Mouse (Mus musculus) embryonic facial prominence, embryonic 13.5 days (tissue): ENCODE results near the gene Hspa2. TPM values are rescaled to one million over a fixed set of nuclear protein-coding genes. Genes with fewer than 3 reads are reported as not detected.
A peak's percentile ranks its signal among the peaks of the same experiment; 100 is the strongest.

Experiments used
- ATAC-seq: fragments of 200-750 bp; cut with Nextera tagmentation; 2 replicates; pipeline ENCODE4 v1.8.0; 2017; ENCODE audit warnings: low read depth; ENCODE audit not compliant: insufficient number of reproducible peaks, insufficient read depth, low FRiP score, low TSS enrichment
- H3K27ac ChIP-seq: fragments of 300-500 bp; sonication (generic); 2 replicates; pipeline ENCODE4 v1.5.1; 2015; ENCODE audit warnings: moderate library complexity, mild to moderate bottlenecking, inconsistent platforms
- H3K27me3 ChIP-seq: fragments of 300-500 bp; sonication (generic); 2 replicates; pipeline ENCODE4 v1.6.1; 2015; ENCODE audit warnings: mild to moderate bottlenecking, inconsistent platforms
- H3K36me3 ChIP-seq: fragments of 300-500 bp; sonication (generic); 2 replicates; pipeline ENCODE4 v1.6.1; 2015; ENCODE audit warnings: mild to moderate bottlenecking, inconsistent platforms
- H3K4me1 ChIP-seq: fragments of 300-500 bp; sonication (generic); 2 replicates; pipeline ENCODE4 v1.6.1; 2015; ENCODE audit warnings: inconsistent platforms
- H3K4me2 ChIP-seq: fragments of 300-500 bp; sonication (generic); 2 replicates; pipeline ENCODE4 v1.6.1; 2015; ENCODE audit warnings: moderate library complexity, mild to moderate bottlenecking, inconsistent platforms
- H3K4me3 ChIP-seq: fragments of 300-500 bp; sonication (generic); 2 replicates; pipeline ENCODE4 v1.5.1; 2015; ENCODE audit warnings: mild to moderate bottlenecking, inconsistent platforms
- H3K9ac ChIP-seq: fragments of 300-500 bp; sonication (generic); 2 replicates; pipeline ENCODE4 v1.6.1; 2015; ENCODE audit warnings: mild to moderate bottlenecking, inconsistent platforms
- H3K9me3 ChIP-seq: fragments of 300-500 bp; sonication (generic); 2 replicates; pipeline ENCODE4 v1.6.1; 2016; ENCODE audit warnings: inconsistent platforms
- WGBS: fragments of 180-500 bp; shearing (Covaris S2); methylation state at CpG from one replicate; pipeline ENCODE4 v1.1.7; 2015; ENCODE audit warnings: mixed read lengths; 5-methylcytosine and 5-hydroxymethylcytosine counted together
- polyA plus RNA-seq: library from polyadenylated mRNA; unstranded; fragments of >200 nt; fragmentation: Nextera tagmentation; extraction: Ambion mirVana; gene quantifications from 2 replicates; pipeline ENCODE4 v1.2.1, GENCODE M21; 2015

The Hspa2 gene
- polyA plus RNA-seq, 1 experiment from 2014 or later = 5.8 TPM

DNA sequence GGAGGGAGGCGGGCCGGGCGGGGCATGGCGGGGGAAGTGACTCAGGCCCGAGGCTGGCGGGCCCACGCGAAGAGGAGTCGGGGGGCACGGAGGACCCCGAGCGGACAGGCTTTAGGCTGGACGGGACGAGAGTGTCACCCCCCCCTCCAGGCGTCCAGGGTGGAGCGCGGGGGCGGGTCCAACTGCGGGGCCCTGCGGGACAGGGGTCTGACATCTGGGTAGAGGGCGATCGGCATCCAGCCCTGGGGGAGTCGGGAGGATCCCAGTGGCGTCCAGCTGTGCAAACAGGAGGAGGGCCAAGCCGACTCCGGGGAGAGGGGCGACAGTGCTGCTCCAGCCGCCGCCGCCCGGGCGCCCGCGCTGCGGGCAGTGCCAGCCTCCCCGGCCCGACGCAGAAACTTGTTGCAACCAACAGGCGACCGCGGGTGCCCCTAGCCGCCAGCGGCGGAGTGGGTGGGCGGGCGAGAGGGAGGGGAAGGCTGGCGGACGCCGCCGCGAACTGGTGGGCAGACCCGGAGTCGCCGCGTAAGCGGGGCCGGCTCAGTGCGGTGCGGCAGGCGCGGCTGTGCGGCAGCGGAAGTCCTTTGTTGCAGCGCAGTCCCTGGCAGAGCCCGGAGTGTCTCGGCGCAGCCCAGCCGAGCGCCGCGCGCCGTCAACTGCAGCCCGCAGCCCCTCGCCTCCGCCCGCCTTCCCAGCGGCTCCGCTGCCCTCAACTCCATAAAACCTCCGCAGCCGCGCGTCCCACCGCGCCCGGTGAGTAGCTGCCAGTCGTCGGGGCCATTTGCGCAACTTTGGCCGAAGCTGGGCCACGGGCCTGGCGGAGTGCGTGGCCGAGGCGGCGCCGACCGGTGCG lies 33.8 kb upstream of the Hspa2 start, which contains the start of gene Zbtb1:
Gene Zbtb1, plus strand, starts transcription at position 289 of the 853 bp plus-strand sequence.
- Histone ChIP-seq H3K9me3 (no peaks in the 10 kb centered on the region), H3K4me1 (peaks cover 49% of the 10 kb centered on the region), H3K27ac (peak within 1 kb of the TSS; percentile 100), H3K4me2 (peak within 1 kb of the TSS; percentile 82), H3K4me3 (peak within 1 kb of the TSS; percentile 89), H3K36me3 (no peaks in the 10 kb centered on the region), H3K27me3 (no peaks in the 10 kb centered on the region), H3K9ac (peak within 1 kb of the TSS; percentile 99)
- WGBS = 1% methylated on average over 87 of the region's 99 CpGs
- ATAC-seq = peak; percentile 66

DNA sequence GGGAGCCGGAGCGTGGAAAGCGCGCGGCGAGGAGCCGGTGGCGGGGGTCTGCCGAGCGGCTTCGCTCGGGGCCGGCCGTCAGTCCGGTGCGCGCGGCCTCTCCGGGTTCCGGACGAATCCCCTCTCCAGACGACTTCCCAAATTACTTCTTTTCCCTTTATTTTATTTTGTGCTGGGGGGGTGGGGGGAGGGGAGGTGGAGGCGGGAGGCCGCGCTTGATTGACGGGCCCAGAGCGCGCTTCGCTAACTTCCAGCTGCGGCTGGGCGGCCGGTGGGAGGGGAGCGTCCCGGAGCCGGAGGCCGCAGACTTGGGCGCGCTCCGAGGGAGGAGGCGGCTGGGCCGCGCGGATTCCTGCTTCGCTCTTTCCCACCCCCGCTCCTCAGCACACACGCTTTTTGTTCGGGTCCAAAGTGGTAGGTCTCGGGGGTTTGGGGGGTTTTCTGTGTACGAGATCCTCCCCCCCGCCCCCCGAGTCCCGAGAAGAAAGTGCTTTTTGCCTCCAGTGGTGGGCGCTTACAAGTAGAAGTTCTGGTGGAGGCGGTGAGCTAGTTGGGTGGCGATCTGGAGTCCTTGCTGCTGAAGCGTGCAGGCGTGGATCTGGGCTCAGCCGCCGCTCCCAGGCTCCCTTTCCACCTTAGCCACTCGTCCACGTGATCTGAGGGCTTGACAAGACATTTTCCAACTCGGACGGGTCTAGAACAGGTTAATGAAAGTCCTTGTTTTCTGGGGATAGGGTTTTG lies 33.0 kb upstream of the Hspa2 start:
- under 1% methylated on average over 57 of the region's 63 CpGs for WGBS
- ATAC-seq = peak; percentile 72
- Histone ChIP-seq H3K9ac (peak overlapping the region; percentile 99), H3K36me3 (no peaks in the 10 kb centered on the region), H3K4me2 (peak overlapping the region; percentile 82), H3K4me1 (peaks cover 50% of the 10 kb centered on the region), H3K27me3 (no peaks in the 10 kb centered on the region), H3K4me3 (peak overlapping the region; percentile 89), H3K9me3 (no peaks in the 10 kb centered on the region), H3K27ac (peak overlapping the region; percentile 100)

DNA sequence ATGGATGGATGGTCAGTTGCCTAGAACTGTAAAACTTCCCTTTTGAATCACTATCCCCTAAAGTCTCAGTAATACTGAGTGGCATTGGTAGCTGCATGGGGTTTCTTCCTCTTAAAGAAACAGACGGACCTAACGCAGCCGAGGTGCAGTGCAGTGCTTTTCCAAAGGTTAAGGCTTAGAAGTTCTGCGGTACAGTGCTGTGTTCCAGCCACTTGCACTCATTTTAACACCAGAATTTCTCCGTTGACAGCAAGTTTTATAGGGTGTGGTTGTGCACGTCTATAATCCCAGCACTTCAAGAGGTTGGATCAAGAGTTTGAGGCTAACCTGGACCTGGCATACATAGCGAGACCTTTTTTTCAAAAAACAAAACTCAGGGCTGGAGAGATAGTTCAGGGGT lies 31.9 kb upstream of the Hspa2 start:
- peak overlapping the region; percentile 99 for H3K9ac ChIP-seq
- no peaks in the 10 kb centered on the region for H3K27me3 ChIP-seq
- peaks cover 44% of the 10 kb centered on the region for H3K4me1 ChIP-seq
- peak overlapping the region; percentile 89 for H3K4me3 ChIP-seq
- no peaks in the 10 kb centered on the region for H3K9me3 ChIP-seq
- H3K27ac ChIP-seq = no peak overlapping the region
- ATAC-seq = no peak
- peak overlapping the region; percentile 82 for H3K4me2 ChIP-seq
- H3K36me3 ChIP-seq = no peaks in the 10 kb centered on the region
- WGBS = 36% methylated on average over 7 of the region's 7 CpGs

DNA sequence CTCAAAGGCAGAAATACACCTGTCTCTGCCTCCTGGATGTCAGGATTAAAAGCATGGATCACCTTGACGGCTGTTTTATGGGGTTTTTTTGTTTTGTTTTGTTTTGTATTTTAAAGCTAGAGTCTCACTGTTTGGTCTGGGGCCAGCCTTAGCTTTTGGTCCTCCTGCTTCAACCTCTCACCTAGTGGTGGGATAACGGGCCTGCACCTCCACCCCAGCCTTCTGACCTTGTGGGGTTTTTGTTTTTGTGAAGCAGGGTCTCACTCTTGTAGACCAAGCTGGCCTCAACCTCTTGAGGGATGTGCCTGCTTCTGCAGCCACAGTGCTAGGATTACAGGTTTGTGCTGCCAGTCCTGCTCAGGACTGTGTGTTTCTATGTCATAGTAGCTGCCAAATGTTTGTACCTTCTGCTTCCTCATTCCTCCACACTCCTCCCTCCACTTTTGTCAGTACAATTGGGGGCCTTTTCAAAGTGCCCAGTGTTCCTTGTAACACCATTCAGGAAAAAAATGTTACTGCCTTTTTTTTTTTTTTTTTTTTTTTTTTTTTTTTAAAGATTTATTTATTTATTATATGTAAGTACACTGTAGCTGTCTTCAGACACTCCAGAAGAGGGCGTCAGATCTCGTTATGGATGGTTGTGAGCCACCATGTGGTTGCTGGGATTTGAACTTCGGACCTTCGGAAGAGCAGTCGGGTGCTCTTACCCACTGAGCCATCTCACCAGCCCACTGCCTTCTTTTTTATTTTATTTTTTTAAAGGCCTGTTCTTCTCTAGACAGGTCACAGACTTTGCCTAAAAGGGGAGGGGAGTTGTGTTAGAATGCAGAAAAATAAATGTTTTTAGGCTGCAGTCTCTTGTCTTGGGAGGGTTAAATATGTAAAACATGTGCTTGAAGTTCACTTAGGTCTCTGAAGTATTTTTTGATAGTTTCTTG lies 30.8 kb upstream of the Hspa2 start:
- Histone ChIP-seq H3K36me3 (no peaks in the 10 kb centered on the region), H3K4me1 (peaks cover 35% of the 10 kb centered on the region), H3K9ac (no peak overlapping the region), H3K4me3 (no peak overlapping the region), H3K4me2 (peak overlapping the region; percentile 82), H3K27ac (no peak overlapping the region), H3K9me3 (no peaks in the 10 kb centered on the region), H3K27me3 (no peaks in the 10 kb centered on the region)
- no peak for ATAC-seq
- WGBS = 81% methylated on average over 5 of the region's 7 CpGs

DNA sequence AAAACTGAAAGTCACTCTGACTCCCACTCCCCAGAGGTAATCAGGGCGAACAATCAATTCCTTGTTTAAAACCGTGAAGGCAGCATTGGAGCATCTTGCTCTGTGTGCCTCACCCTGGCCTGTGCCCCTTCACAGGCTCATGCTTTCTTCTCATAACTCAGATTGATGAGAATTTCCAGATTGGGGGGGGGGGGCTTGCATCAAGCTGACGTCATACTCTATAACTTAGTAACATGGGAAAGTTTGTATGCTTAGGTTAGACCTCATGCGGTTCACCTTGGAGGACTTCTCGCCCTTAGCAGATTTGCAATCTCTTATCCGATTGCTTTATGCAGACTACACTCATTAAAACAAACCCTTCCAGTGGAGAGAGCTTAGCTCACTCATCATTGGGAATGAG lies 30.0 kb upstream of the Hspa2 start:
- no peak overlapping the region for H3K27ac ChIP-seq
- no peak overlapping the region for H3K9ac ChIP-seq
- H3K36me3 ChIP-seq = no peaks in the 10 kb centered on the region
- H3K4me3 ChIP-seq = no peak overlapping the region
- peaks cover 28% of the 10 kb centered on the region for H3K4me1 ChIP-seq
- no peak overlapping the region for H3K4me2 ChIP-seq
- WGBS = 64% methylated on average over 6 of the region's 6 CpGs
- H3K9me3 ChIP-seq = no peaks in the 10 kb centered on the region
- no peak for ATAC-seq
- H3K27me3 ChIP-seq = no peaks in the 10 kb centered on the region

DNA sequence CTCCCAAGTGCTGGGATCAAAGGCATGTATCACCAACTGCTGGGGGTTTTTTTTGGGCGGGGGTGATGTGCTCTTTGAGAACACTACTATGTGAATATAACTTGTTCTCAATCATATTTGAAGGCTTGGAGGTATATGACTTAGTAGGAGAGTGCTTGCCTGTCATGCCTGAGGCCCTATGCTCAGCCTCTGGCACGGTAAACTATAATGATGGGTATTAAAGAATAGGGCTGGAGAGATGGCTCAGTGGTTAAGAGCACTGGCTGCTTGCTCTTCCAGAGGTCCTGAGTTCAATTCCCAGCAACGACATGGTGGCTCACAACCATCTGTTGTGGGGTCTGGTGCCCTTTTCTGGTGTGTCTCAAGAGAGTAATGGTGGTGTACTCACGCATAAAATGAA lies 29.1 kb upstream of the Hspa2 start:
- no peak overlapping the region for H3K27ac ChIP-seq
- no peak overlapping the region for H3K9ac ChIP-seq
- peaks cover 28% of the 10 kb centered on the region for H3K4me1 ChIP-seq
- H3K4me3 ChIP-seq = no peak overlapping the region
- H3K36me3 ChIP-seq = no peaks in the 10 kb centered on the region
- 72% methylated on average over 4 of the region's 4 CpGs for WGBS
- H3K27me3 ChIP-seq = no peaks in the 10 kb centered on the region
- H3K4me2 ChIP-seq = no peak overlapping the region
- no peaks in the 10 kb centered on the region for H3K9me3 ChIP-seq
- ATAC-seq = no peak

DNA sequence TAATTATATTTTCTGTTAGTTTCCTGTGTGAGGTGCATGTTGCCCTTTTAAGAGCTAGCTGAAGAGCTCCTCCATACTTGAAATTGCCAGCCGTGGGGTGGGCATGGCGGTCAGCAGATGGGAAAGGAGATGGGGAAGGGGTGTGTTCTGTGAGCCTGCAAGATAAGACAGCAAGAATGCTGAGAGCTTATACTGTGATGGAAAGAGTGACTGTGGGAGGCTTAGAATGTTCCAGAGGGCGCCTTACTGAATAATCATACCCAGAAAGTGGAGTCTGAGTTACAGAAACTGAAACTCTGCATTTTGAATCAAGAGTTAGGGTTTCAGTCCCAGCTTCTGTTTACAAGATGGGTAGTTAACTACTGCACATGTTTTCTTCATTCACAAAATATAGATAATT lies 28.5 kb upstream of the Hspa2 start:
- H3K9ac ChIP-seq = no peak overlapping the region
- H3K36me3 ChIP-seq = no peaks in the 10 kb centered on the region
- H3K4me2 ChIP-seq = no peak overlapping the region
- H3K4me3 ChIP-seq = no peak overlapping the region
- 84% methylated on average over 3 of the region's 3 CpGs for WGBS
- no peaks in the 10 kb centered on the region for H3K27me3 ChIP-seq
- no peaks in the 10 kb centered on the region for H3K9me3 ChIP-seq
- no peak overlapping the region for H3K27ac ChIP-seq
- H3K4me1 ChIP-seq = peaks cover 28% of the 10 kb centered on the region
- ATAC-seq = no peak

DNA sequence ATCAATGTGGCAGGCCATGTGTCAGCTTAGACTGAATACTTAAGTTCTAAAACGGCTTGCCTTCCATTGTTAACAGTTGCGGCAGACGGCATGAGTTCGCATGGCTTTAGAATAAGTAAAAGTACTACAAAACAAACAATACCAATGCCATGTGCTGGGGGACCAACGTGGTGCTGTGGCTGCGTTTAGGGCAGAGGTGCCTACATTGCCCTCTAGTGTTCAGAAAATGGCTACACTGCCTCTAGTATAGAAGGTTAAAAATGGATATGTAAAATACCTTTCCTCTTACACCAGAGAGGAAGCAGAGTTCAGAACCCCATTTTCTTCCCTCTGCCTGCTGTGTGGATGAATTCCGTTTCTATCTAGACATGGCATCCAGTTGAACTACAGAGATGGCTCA lies 27.3 kb upstream of the Hspa2 start:
- no peak overlapping the region for H3K4me3 ChIP-seq
- 59% methylated on average over 7 of the region's 7 CpGs for WGBS
- 0 out of 2 replicates have a peak, but pooled peaks cover 4% of the 10 kb centered on the region for H3K36me3 ChIP-seq
- no peak overlapping the region for H3K27ac ChIP-seq
- no peak overlapping the region for H3K9ac ChIP-seq
- H3K9me3 ChIP-seq = no peaks in the 10 kb centered on the region
- H3K4me2 ChIP-seq = no peak overlapping the region
- ATAC-seq = no peak
- no peaks in the 10 kb centered on the region for H3K27me3 ChIP-seq
- H3K4me1 ChIP-seq = peaks cover 26% of the 10 kb centered on the region

DNA sequence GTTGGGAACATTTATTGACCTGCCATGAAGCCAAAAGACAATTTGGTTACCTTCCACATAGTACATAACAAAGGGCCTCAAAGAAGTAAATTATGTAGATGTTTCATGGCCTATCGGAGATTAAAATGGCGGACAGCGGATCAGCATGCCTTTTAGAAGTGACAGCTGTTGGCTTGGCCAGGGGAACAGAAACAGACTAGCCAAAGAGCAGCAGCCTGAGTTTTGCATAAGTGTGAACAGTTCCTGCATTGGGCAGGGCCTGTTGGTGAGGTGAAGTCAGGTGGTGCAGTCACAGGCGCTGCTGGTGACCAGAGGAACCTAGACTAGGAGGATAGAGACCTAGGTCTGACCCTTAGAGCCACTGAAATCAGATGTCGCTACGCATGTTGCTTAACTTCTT lies 26.9 kb upstream of the Hspa2 start:
- Histone ChIP-seq H3K27me3 (no peaks in the 10 kb centered on the region), H3K27ac (no peak overlapping the region), H3K36me3 (0 out of 2 replicates have a peak, but pooled peaks cover 4% of the 10 kb centered on the region), H3K4me1 (peaks cover 22% of the 10 kb centered on the region), H3K9me3 (no peaks in the 10 kb centered on the region), H3K4me2 (no peak overlapping the region), H3K4me3 (no peak overlapping the region), H3K9ac (no peak overlapping the region)
- WGBS = 93% methylated on average over 6 of the region's 6 CpGs
- ATAC-seq = no peak

DNA sequence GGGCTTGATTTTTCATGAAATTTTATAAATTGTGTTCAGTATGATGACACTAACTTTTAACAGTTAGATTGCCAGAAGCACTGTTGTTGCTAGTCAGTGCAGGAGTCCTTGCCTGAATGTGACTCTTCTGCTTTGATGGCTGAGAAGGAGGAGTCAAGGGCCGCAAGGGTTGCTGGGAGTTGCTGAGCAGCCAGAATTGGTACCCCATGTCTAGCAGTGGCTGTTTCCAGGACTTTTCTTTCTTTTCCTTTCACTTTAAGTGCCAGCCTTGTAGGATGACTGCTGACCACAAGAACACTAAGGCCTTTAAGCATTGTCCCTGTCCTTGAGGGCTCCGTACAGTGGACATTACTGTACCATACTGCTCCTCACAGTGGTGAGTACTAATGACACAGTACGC lies 26.2 kb upstream of the Hspa2 start:
- H3K36me3 ChIP-seq = 0 out of 2 replicates have a peak, but pooled peaks cover 4% of the 10 kb centered on the region
- H3K4me3 ChIP-seq = no peak overlapping the region
- no peaks in the 10 kb centered on the region for H3K27me3 ChIP-seq
- H3K27ac ChIP-seq = no peak overlapping the region
- 91% methylated on average over 3 of the region's 3 CpGs for WGBS
- H3K4me2 ChIP-seq = no peak overlapping the region
- no peak overlapping the region for H3K9ac ChIP-seq
- peaks cover 15% of the 10 kb centered on the region for H3K4me1 ChIP-seq
- H3K9me3 ChIP-seq = no peaks in the 10 kb centered on the region
- no peak for ATAC-seq

DNA sequence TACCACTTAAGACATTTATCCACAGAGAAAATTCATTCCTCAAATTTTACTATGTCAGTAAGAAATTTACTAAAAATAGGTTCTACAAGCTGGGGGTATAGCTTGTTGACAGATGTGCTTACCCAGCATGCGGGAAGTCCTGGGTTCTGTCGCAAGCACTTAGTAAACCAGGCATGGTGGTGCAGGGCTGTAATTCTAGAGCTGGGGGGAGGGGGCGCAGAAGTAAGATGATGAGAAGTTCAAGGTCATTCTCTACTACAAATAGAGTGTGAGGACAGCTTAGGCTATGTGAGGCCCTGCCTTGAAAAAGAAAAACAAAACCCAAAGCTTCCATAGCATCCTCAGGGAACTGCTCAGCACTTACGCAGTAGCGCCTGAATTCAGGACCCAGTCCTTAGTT lies 25.4 kb upstream of the Hspa2 start:
- 82% methylated on average over 5 of the region's 5 CpGs for WGBS
- H3K36me3 ChIP-seq = 0 out of 2 replicates have a peak, but pooled peaks cover 5% of the 10 kb centered on the region

More for the DNA sequence above, 25.4 kb upstream of the Hspa2 start:
- Histone ChIP-seq H3K27ac (no peak overlapping the region), H3K4me2 (no peak overlapping the region), H3K9ac (no peak overlapping the region), H3K4me1 (0 out of 2 replicates have a peak, but pooled peaks cover 11% of the 10 kb centered on the region), H3K9me3 (no peaks in the 10 kb centered on the region), H3K27me3 (no peaks in the 10 kb centered on the region), H3K4me3 (no peak overlapping the region)
- no peak for ATAC-seq
